In genomic region chr10:20149121-20149834, GRCm38 (mm10) we compare ENCODE assay signal across 7 mouse cellular contexts. TPM values are rescaled to one million over a fixed set of nuclear protein-coding genes. Genes with fewer than 3 reads are reported as not detected.
DNase-seq lines count a peak whose midpoint lies in the region; ATAC-seq and TF ChIP-seq lines count a peak whose summit lies in the region.

No protein-coding gene starts in this region.

- H3K4me1 ChIP-seq in hindbrain, embryonic 16.5 days (ENCODE audit: control insufficient read depth, insufficient read depth, low read depth, low read length): peaks cover 8% of the 10 kb centered on the region

- DNase-seq in adrenal gland, postnatal 14 days: peak; percentile 70
- peak; percentile 61 for DNase-seq in gastrocnemius, adult 2 months
- peak; percentile 67 to 88 for DNase-seq in left cerebral cortex, postnatal 14 days (ENCODE audit: low spot score in 2 of 2)
- DNase-seq in right cerebral cortex, postnatal 10 days (ENCODE audit: low spot score in 2 of 2): peak; percentile 65 to 77

- 0 out of 2 replicates have a peak, but pooled peaks have one; percentile 9 for ATAC-seq in common myeloid progenitor, adult 5-6 weeks (replicated peaks; ENCODE audit: low read depth, poor library complexity, severe bottlenecking)
- ATAC-seq in hindbrain, embryonic 16.5 days: peak; percentile 77
- peak; percentile 33 for ATAC-seq in megakaryocyte progenitor cell, adult 5-6 weeks (replicated peaks; ENCODE audit: poor library complexity)

- peak overlapping the region; percentile 68 for H3K27ac ChIP-seq in gastrocnemius, adult 2 months
- peak overlapping the region; percentile 29; the same call in 1 of the 2 replicates for H3K27ac ChIP-seq in hindbrain, embryonic 16.5 days (ENCODE audit: low read depth, low read length)

- peak overlapping the region; percentile 95 for H3K4me3 ChIP-seq in gastrocnemius, adult 2 months
- peak overlapping the region; percentile 61 for H3K4me3 ChIP-seq in hindbrain, embryonic 16.5 days (ENCODE audit: low read length)

- H3K4me2 ChIP-seq in hindbrain, embryonic 16.5 days (ENCODE audit: low read length): peak overlapping the region; percentile 94

- no peaks in the 10 kb centered on the region for H3K36me3 ChIP-seq in hindbrain, embryonic 16.5 days (ENCODE audit: control insufficient read depth, insufficient read depth, low read length)

- intact Hi-C loops in gastrocnemius, adult 2 months (cut with DNase I): no loop called here
- intact Hi-C loops in left cerebral cortex, postnatal 14 days (cut with DNase I): loop anchor here (2.0 to 5.0 kb wide), 2 partner anchors 22 to 133 kb away; no protein-coding TSS in a partner anchor

- peaks cover 24% of the 10 kb centered on the region for H3K27me3 ChIP-seq in hindbrain, embryonic 16.5 days (replicated peaks; ENCODE audit: control insufficient read depth, insufficient read depth, low read length)

- under 1% methylated on average over 30 of the region's 74 CpGs for WGBS in hindbrain, embryonic 16.5 days

- H3K9me3 ChIP-seq in hindbrain, embryonic 16.5 days (ENCODE audit: control insufficient read depth, low read length): no peaks in the 10 kb centered on the region

- TF ChIP-seq CTCF in gastrocnemius, adult 2 months (IDR thresholded peaks at IDR 0.05): no peak

- peak overlapping the region; percentile 75 for H3K9ac ChIP-seq in hindbrain, embryonic 16.5 days (ENCODE audit: low read depth, low read length)

RNA-seq across cellular contexts. Expression of gene Map7, which starts 1.0 kb away (rescaled TPM):
- total RNA-seq in adrenal gland, postnatal 14 days (2021): 16.5 and 19.0 TPM in 2 replicates
- total RNA-seq in common myeloid progenitor, adult 5-6 weeks (2017): 47.9 and 49.1 TPM in 2 replicates
- 1 to 10 TPM; 3.9 to 4.9 TPM for total RNA-seq in gastrocnemius, adult 2 months (2021)
- polyA plus RNA-seq in hindbrain, embryonic 16.5 days (2015; fragmentation: Nextera tagmentation; extraction: Ambion mirVana): 10.0 and 11.2 TPM in 2 replicates
- total RNA-seq in left cerebral cortex, postnatal 14 days (2021): 10 to 100 TPM; 76.4 to 76.6 TPM
- 11.6 and 12.5 TPM in 2 replicates for total RNA-seq in megakaryocyte progenitor cell, adult 5-6 weeks (2015)
- 20.1 and 41.9 TPM in 2 replicates for total RNA-seq in megakaryocyte progenitor cell, adult 5-6 weeks (2017)

Comparison
In these comparisons a context has a peak if more than half of its experiments do, and no peak if none do; other contexts are left out.
1. Peak in every context shown above with its lines: DNase-seq, ATAC-seq, H3K4me3 ChIP-seq and H3K27ac ChIP-seq.
2. ATAC-seq: peak in every context shown above with its lines; median percentile 77 in hindbrain, embryonic 16.5 days; 33 in megakaryocyte progenitor cell, adult 5-6 weeks; 9 in common myeloid progenitor, adult 5-6 weeks.